In the genomic region with DNA sequence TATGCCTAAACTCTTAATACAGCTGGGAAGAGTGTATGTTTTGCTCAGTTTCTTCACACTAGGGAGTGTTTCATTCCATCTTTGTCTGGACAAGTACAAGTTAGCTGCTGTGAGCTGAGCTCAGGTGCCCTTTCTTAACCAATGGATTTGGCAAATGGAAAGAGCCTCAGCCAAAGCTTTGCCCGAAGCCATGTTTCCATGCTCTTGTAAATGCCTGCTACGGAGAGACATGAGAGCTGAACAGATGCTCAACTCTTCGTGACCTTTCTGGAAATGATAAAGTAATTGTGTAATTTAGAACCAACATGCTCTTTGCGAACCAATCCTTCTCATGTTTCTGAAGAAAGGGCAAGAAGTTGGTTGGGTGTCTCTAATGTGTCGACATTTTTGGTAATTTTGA, we compare ENCODE assay signal across 26 mouse cellular contexts. TPM values are rescaled to one million over a fixed set of nuclear protein-coding genes. Genes with fewer than 3 reads are reported as not detected.
DNase-seq lines count a peak whose midpoint lies in the region; ATAC-seq lines count a peak whose summit lies in the region.
"Had no signal": no experiment of that assay in that cellular context is flagged by ENCODE, and none has a peak within 500 bp of the region (broad histone marks: within the 10 kb centered on the region; RNA-seq: fewer than 3 reads in every experiment).

No protein-coding gene starts in this region.

- no peak overlapping the region for H3K27ac ChIP-seq in embryonic facial prominence, embryonic 11.5 days (replicated peaks; ENCODE audit: low read depth, low read length)
- H3K27ac ChIP-seq in midbrain, embryonic 14.5 days (replicated peaks; ENCODE audit: low read depth, low read length), result no peak overlapping the region
- H3K27ac ChIP-seq: embryonic facial prominence, embryonic 13.5 days; forebrain, embryonic 15.5 days; heart, adult 2 months; heart, embryonic 10.5 days; heart, embryonic 13.5 days; hindbrain, embryonic 14.5 days; hindbrain, postnatal 0 days had no signal

- 61% methylated on average over 5 of the region's 5 CpGs for WGBS in embryonic facial prominence, embryonic 11.5 days
- 90% methylated on average over 5 of the region's 5 CpGs for WGBS in midbrain, embryonic 14.5 days

- H3K36me3 ChIP-seq in embryonic facial prominence, embryonic 11.5 days (replicated peaks; ENCODE audit: control insufficient read depth, insufficient read depth, low read depth, low read length), result no peaks in the 10 kb centered on the region
- H3K36me3 ChIP-seq in midbrain, embryonic 14.5 days (ENCODE audit: control insufficient read depth, insufficient read depth, low read length), result no peaks in the 10 kb centered on the region
- H3K36me3 ChIP-seq: embryonic facial prominence, embryonic 13.5 days; forebrain, embryonic 15.5 days; heart, embryonic 10.5 days; heart, embryonic 13.5 days had no signal

- DNase-seq in embryo, embryonic 11 days, result peak; percentile 15
- DNase-seq in embryo, embryonic 9.5 days (ENCODE audit: extremely low spot score), result no peak
- DNase-seq in embryonic facial prominence, embryonic 11.5 days (ENCODE audit: low spot score), result peak; percentile 56
- peak; percentile 75 for DNase-seq in gonadal fat pad, adult 2 months (ENCODE audit: low read depth)
- no peak for DNase-seq in midbrain, embryonic 14.5 days
- no peak for DNase-seq in B cell, adult 2 months
- DNase-seq: adrenal gland, adult 8-10 months; adrenal gland, postnatal 25 days; cerebellum, adult 11-12 months; cerebellum, adult 8-10 months; cerebellum, postnatal 10 days; cerebellum, postnatal 36 days; gastrocnemius, postnatal 25 days; heart, adult 2 months; heart, postnatal 14 days; heart, postnatal 4 days; kidney, adult 18-20 months had no signal

- no peaks in the 10 kb centered on the region for H3K4me1 ChIP-seq in embryonic facial prominence, embryonic 11.5 days (ENCODE audit: control insufficient read depth, insufficient read depth, low read length)
- H3K4me1 ChIP-seq in midbrain, embryonic 14.5 days (ENCODE audit: control insufficient read depth, insufficient read depth, low read length), result no peaks in the 10 kb centered on the region
- H3K4me1 ChIP-seq: embryonic facial prominence, embryonic 13.5 days; forebrain, embryonic 15.5 days; heart, embryonic 10.5 days had no signal

- H3K9me3 ChIP-seq in embryonic facial prominence, embryonic 11.5 days (replicated peaks; ENCODE audit: control insufficient read depth, low read length), result no peaks in the 10 kb centered on the region
- H3K9me3 ChIP-seq in midbrain, embryonic 14.5 days (ENCODE audit: control insufficient read depth, low read length), result no peaks in the 10 kb centered on the region
- H3K9me3 ChIP-seq: embryonic facial prominence, embryonic 13.5 days; forebrain, embryonic 15.5 days; heart, embryonic 10.5 days; heart, embryonic 13.5 days had no signal

- H3K9ac ChIP-seq in embryonic facial prominence, embryonic 11.5 days (replicated peaks; ENCODE audit: low read length), result no peak overlapping the region
- H3K9ac ChIP-seq in midbrain, embryonic 14.5 days (replicated peaks; ENCODE audit: low read length), result no peak overlapping the region
- H3K9ac ChIP-seq: embryonic facial prominence, embryonic 13.5 days; forebrain, embryonic 15.5 days; heart, embryonic 13.5 days; hindbrain, embryonic 14.5 days had no signal

- H3K4me2 ChIP-seq in embryonic facial prominence, embryonic 11.5 days (ENCODE audit: low read depth, low read length), result no peak overlapping the region
- H3K4me2 ChIP-seq in midbrain, embryonic 14.5 days (ENCODE audit: low read length), result no peak overlapping the region
- H3K4me2 ChIP-seq: embryonic facial prominence, embryonic 13.5 days; forebrain, embryonic 15.5 days; heart, embryonic 13.5 days; hindbrain, embryonic 14.5 days had no signal

- no peaks in the 10 kb centered on the region for H3K27me3 ChIP-seq in embryonic facial prominence, embryonic 11.5 days (ENCODE audit: control insufficient read depth, insufficient read depth, low read length)
- H3K27me3 ChIP-seq in midbrain, embryonic 14.5 days (ENCODE audit: control insufficient read depth, insufficient read depth, low read length), result no peaks in the 10 kb centered on the region
- H3K27me3 ChIP-seq: embryonic facial prominence, embryonic 13.5 days; forebrain, embryonic 15.5 days; heart, embryonic 13.5 days had no signal

- no peak overlapping the region for H3K4me3 ChIP-seq in embryonic facial prominence, embryonic 11.5 days (ENCODE audit: low read depth, low read length)
- no peak overlapping the region for H3K4me3 ChIP-seq in midbrain, embryonic 14.5 days (replicated peaks; ENCODE audit: low read depth, low read length)
- H3K4me3 ChIP-seq: embryonic facial prominence, embryonic 13.5 days; forebrain, embryonic 15.5 days; heart, adult 2 months; heart, embryonic 10.5 days; heart, embryonic 13.5 days had no signal

- no peak for ATAC-seq in embryonic facial prominence, embryonic 11.5 days (replicated peaks; ENCODE audit: insufficient number of reproducible peaks, low FRiP score, low TSS enrichment, low read depth)
- ATAC-seq in midbrain, embryonic 14.5 days (ENCODE audit: low FRiP score, low TSS enrichment), result no peak
- ATAC-seq: CD4-positive, CD25-positive, alpha-beta regulatory T cell, adult 4 months; forebrain, embryonic 15.5 days; hindbrain, postnatal 0 days; inflammation-experienced regulatory T-cells, adult 6 months; intestine, embryonic 16.5 days had no signal

RNA-seq across cellular contexts. Expression of gene P3h2, which starts 52.0 kb away (rescaled TPM):
- 6.0 and 6.8 TPM in 2 replicates for polyA plus RNA-seq in embryonic facial prominence, embryonic 11.5 days (2014; fragmentation: Nextera tagmentation; extraction: Ambion mirVana)
- polyA plus RNA-seq in gonadal fat pad, adult 2 months (2012; rRNA removed), result 1.9 and 4.3 TPM in 2 replicates
- polyA plus RNA-seq in midbrain, embryonic 14.5 days (2014; fragmentation: Nextera tagmentation; extraction: Ambion mirVana), result 0.35 and 0.38 TPM in 2 replicates
- polyA plus RNA-seq: CD4-positive, CD25-positive, alpha-beta regulatory T cell, adult 4 months had no signal

Comparison
In these comparisons a context has a peak if more than half of its experiments do, and no peak if none do; other contexts are left out.
1. DNase-seq: peak in embryo, embryonic 11 days (single experiment), embryonic facial prominence, embryonic 11.5 days (single experiment) and gonadal fat pad, adult 2 months (single experiment); none in embryo, embryonic 9.5 days (single experiment), midbrain, embryonic 14.5 days (single experiment) and B cell, adult 2 months (0 of 2).